Mouse (Mus musculus) thymus, adult 18-20 months (tissue): ENCODE results near the gene Dmrtc1c1.
"Not testable (repeated sequence)": the region's sequence is repeated elsewhere in the genome, so short reads cannot be mapped to it uniquely, and the experiment has no call there.

Experiments
- DNase-seq, 2 experiments: peaks; one replicate each; pipeline ENCODE4 v3.0.0; 2022; ENCODE audit warnings: mixed read lengths in 2 of 2

Dmrtc1c1 gene

GRCm38 (mm10) chrX:102802663-102803062 lies at the start of gene Dmrtc1c1:
Gene Dmrtc1c1, plus strand, starts transcription at chrX:102802963.
- not testable (repeated sequence) for DNase-seq

- no peak for DNase-seq
These were observed 36.9 kb upstream of the Dmrtc1c1 start for GRCm38 (mm10) chrX:102765878-102766277.

DNA sequence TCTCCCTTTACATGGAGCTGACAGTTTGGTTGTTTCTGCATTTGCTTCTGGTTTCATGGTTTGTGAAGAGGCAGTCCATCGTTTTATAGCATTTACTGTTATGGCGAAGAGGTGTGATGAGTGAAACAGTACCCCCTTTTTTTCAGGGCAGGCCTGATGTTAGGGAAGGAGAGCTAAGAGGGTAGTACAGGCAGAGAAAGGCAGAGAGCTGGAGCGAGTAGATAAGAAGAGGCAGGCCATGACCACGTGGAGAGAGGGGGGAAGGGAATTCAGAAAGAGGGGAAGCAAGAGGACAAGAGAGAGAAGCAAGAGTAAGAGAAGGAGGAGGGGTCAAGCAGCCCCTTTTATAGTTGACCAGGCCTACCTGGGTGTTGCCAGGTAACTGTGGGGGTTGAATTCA lies 9.5 kb downstream of the Dmrtc1c1 start:
- no peak for DNase-seq

DNA sequence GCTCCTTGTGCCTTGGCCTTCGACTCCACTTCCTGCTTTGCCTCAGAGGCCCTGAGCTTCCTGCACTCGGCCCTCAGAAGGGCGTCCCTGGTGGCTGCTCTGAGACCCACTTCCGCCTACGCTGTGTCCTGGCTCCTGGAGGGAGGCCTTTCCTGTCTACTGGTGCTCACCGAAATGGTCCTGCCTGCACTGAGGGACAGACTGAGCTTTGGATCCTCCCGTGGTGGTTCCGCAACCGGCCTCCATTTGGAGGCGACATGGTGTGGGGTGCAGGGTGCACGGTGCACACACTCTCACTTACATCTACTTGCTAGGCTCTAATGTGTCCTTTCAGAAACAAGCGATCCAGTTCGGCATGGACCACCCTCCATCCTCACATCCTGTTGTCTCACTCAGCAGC lies 51.8 kb downstream of the Dmrtc1c1 start, which contains the start of gene Dmrtc1c2:
Dmrtc1c2 (minus strand) TSS at position 101 of the 400 bp plus-strand sequence.
- DNase-seq = not testable (repeated sequence)
